Mouse (Mus musculus) right cerebral cortex, postnatal 10 days (tissue): ENCODE data around the gene Ksr1.
A peak's percentile ranks its signal among the peaks of the same experiment; 100 is the strongest.

Source experiments
- DNase-seq, 2 experiments: peaks; one replicate each; pipeline ENCODE4 v3.0.0; 2021; ENCODE audit warnings: low spot score in 2 of 2

Ksr1 gene

DNA sequence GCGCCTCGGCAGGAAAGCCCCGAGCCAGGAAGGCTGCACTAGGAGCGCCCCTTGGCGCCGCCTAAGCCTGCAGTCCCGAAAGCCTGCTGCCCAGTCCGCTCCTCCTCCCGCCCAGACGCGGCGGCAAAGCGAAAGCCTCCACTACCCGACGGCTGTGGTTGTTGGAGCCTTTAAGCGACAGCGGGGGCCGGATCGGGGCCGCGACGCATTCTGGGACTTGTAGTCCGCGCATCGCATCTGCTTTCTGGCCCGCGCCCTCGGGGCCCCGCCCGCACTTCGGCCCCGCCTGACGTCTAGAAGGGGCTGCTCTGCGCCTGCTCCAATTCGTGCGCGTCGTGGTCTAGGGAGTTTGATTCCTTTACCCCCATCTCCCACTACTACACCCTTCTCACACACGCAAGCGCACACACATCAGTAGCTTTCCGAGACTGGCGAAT lies at the start of gene Ksr1:
Gene Ksr1, minus strand, starts transcription at position 77 of the 437 bp plus-strand sequence.
- peak; percentile 97 to 98 for DNase-seq

- no peak for DNase-seq
These were observed 46.0 kb upstream of the Ksr1 start for GRCm38 (mm10) chr11:79192176-79192575.

DNA sequence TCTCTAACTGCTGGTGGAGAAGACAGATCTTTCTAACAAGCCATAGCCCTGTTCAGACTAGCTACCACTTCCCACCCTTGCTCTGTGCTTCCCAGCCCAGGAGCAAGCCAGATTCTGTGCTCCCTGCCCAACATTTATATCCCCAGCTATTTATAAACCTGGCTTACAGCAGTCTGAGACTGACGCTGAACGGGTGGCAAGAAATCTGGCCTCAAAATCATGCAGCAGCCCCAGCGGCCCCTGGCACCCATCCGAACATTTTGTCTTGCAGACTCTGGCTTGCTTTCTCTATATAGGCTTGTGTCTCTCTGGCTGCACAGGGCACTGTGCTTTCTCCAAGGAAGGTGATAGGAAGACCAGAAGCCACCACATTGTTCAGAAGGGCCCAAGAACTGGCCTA lies 45.0 kb upstream of the Ksr1 start:
- DNase-seq = peak; percentile 72 to 77

DNA sequence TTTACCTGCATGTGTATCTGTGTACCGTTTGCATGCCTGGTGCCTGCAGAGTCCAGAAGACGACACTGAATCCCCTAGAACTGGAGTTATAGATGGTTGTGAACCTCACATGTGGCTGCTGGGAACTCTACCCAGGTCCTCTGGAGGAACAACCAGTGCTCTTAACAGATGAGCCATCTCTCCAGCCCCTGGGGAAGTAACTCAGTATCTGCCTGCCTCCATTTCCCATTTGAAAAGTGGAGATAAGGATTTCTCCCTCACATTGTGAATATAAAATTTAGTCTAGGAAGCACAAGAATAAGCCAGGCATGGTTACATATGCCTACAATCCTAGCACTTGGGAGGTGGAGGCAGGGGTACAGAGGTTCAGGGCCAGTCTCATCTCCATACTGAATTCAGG lies 44.0 kb upstream of the Ksr1 start:
- no peak for DNase-seq

DNA sequence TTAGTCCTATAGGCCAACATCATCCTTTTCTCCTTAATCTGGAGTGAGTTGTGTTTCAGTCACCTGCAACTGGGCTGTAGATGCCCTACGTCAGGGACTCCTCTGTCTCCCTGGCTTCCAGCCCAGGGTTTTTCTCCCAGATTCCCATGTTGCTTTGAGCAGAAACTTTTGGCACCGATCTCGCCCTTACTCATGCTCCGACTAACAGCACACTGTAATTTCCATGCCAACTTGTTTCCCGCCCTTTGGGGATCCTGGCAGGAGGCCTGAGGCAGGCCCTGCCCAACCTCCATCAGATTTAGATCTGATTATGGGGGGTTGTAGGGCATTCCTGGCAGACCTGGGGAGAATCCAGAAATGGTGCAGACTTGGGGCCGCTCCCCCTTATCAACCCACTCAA lies 42.0 kb upstream of the Ksr1 start:
- DNase-seq = peak; percentile 79 to 86

GRCm38 (mm10) chr11:79187291-79187690 lies 41.1 kb upstream of the Ksr1 start:
- no peak for DNase-seq

DNA sequence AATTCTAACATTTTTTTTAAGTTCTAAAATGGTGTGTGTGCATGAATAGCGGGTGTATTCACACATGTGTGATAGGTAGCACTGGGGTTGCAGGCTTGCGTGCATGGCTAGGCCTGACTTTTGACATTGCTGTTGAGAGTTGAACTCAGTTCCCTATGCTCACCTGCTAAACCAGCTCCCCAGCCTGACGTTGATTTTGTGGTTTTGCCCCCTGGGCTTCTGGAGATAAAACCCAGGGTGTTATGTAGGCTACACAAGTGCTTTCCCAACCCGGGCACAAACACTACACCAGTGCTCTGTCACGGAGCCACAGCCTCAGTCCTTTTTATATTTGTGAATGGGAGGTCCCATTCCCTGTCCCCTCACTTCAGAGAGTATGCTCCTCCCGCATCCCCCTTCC lies 39.5 kb upstream of the Ksr1 start:
- DNase-seq = no peak

DNA sequence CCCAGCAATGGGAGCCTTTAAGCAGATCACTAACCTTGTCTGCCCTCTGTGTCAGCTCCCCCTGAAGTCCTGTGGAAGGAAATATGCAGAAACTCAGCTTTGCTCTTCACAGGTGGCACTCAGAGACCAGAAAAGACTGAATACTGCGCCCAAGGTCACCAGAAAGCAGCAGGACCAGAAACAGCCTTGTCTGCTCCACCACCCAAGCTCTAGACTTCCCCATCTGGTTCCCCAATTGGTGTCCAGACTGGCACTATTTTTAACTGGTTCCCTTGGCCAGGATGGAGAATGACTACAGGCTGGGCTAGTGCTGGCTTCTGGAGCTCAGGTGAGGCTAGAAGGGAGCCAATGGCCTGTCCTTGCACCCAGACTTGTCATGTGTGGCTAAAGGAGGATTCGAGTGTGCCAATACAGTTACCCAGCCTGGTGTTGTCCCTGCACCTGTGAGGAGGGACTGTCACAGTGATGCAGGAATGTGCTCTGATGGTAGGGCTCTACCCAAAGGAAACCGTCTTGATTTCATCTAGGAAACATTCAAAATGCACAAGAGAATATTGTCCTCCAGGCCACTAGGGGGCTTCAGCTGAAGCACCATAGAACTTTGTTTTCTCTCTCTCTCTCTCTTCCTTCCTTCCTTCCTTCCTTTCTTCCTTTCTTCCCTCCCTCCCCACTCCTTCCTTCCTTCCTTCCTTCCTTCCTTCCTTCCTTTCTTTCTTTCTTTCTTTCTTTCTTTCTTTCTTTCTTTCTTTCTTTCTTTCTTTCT lies 38.1 kb upstream of the Ksr1 start:
- no peak for DNase-seq

DNA sequence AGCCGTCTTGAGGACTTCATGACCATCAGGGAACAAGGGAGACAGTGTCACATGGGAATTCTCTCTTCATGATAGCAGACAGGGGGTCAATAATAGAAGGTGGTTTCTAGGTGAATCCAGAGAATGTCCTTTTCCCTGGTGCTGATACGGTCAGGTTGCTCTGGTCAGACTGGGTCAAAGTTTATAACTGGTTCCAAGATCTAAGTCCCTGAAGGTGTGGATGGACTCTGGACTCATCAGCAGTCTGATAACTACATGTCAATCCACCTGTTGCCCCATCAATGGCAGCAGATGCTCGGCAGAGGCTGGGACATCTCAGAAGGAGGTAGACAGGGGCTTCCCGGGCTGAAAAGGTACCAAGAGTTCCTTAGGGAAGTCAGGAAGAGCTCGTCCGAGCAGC lies 37.2 kb upstream of the Ksr1 start:
- DNase-seq = no peak

- DNase-seq = peak; percentile 75 to 81
These were observed 36.7 kb upstream of the Ksr1 start for GRCm38 (mm10) chr11:79182881-79183280.

- no peak for DNase-seq
These were observed 35.7 kb upstream of the Ksr1 start for GRCm38 (mm10) chr11:79181914-79182313.

- DNase-seq = no peak
These were observed 30.5 kb upstream of the Ksr1 start for GRCm38 (mm10) chr11:79176687-79177086.

DNA sequence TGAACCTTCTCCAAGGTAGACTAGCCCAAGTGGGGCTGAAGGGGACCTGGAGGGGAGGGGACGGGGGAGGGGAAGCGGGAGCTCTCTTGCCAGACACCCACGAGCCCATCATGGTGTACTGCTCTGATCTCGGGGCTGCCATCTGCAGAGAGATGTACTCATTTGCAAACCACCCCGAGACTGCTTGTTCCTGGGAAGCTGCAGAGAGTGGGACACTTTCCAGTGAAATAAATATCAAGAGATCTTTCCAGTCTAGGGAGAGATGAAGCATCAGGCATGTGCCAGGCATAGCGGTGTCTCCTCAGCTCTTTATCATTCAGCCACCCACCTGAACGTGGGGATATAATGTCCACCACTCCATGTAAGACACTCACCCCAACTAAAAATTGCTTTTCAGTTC lies 25.8 kb upstream of the Ksr1 start:
- DNase-seq = peak in 1 of 2 experiments; percentile 47

DNA sequence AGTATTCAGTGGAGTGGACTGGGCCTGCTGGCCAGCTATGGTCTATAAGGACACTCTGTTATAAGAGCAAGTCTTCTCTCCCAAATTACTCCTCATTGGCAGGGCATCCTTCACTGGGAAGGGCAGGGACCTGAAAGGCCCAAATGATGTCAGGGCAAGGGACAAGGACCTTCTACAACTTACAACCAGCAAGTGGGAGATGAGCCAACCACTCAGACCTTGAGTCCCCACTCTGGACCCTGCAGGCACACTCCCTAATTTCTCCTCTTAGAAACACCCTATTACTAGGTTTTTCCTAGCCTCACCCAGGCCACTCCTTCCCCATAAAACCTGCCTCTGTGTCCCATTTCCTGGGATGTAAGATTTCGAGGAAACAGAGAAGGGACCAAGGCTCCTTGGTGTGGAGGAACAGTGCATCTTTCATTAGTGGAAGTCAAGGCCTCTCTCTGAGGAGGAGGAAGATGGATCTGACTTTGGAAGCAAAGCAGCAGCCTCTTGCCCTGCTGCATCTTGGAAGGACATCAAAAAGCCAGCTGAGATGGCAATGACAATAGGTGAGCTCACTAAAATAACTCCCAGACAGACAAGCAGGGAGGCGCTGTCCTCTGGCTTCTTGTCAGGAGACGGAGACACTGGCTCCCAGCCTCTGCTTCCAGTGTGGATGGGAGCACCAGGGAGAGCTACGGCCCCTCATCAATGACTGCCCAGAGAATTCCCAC lies 20.5 kb upstream of the Ksr1 start:
- DNase-seq = no peak

- DNase-seq = no peak
These were observed 15.0 kb upstream of the Ksr1 start for GRCm38 (mm10) chr11:79161077-79161758.

DNA sequence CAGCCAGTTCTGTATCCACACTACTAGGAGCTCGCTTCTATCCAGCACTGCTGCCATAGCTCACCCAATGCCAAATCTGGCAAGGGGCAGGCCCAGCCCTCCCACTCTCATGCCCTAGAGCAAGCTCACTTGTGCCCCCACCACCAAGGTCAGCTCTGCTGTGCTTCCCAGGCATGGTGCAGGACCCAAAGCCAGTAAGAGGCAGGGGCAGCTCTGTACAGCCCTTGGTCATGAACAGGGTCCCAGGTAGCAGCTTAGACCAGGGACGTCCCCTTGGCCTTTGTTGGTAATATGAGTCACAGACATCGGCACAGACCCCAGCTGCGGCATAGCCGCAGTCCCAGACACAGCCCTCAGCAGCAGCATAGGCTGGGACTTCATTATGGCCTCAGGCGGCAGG lies 13.9 kb upstream of the Ksr1 start:
- no peak for DNase-seq

GRCm38 (mm10) chr11:79157729-79158128 lies 11.5 kb upstream of the Ksr1 start:
- DNase-seq = no peak

DNA sequence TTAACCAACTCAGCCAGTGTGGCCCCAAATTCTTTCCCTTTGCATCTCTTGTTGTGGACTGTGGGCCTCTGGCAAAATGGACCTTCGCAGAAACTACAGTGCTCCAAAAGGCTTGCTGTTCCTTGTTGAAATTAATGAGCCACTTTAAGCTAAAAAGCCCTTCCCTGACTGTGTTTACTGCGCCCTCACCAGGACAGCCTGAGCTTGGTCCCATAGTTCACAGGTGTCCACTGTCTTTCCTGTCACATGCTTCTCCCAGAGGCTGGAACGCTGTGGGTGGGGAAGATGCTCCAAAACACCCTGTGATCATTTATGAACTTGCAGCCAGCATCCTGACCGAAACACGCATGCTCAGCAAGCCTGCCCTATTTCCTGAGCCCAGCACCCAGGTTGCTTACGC lies 9.1 kb upstream of the Ksr1 start:
- no peak for DNase-seq

GRCm38 (mm10) chr11:79152696-79153095 lies 6.5 kb upstream of the Ksr1 start:
- DNase-seq = no peak

DNA sequence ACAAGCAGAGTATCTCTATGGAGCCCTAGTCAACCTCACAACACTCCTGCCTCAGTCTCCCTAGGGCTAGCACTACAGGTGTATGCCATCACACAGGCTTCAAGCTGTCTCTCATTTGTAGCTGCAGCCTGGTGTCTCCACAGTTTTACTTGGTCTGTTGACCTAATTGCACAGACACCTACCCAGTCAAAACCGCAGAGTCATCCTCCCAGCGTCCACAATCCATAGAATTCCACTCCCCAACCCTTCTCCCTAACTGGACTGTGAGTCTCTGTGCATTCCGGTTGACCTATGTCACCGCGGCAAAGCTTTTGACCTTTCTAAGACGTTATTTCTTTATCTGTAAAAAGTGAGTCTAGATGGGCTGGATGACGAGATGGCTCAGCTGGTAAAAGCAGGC lies 5.7 kb upstream of the Ksr1 start:
- no peak for DNase-seq

DNA sequence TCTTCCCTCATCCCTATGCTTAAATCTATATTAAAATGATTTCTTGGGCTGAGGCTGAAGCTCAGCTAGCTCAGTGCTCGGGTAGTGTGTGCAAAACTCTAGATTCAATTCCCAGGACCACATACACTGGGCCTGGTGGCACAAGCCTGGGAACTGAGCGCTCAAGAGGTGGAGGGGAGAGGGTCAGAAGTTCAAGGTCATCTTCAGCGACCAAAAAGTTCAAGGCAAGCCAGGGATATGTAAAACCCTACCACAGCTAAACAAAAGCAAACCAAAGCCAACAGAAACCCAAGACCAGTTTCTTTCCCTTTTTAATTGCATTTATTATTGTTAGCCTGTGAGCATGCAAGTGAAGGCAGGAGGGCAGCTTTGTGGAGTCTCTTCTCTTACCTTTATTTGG lies 4.1 kb upstream of the Ksr1 start:
- no peak for DNase-seq

DNA sequence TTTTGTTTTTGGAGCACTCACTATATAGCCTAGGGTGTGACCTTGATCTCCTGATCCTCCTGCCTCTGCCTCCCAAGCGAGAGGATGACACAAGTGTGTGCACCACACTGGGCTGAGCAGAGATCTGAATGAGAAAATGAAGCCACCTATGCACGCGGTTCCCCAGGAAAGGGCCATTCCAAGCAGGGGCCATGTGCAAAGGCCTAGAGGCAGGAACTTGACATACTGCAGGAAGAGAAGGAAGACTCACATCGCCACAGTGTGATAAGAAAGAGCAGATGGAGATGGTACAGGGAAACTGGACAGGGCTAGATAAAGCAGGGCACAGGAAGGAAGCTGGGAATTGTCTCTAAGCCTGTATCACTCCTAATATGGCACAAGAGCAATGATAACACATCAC lies 3.1 kb upstream of the Ksr1 start:
- no peak for DNase-seq

DNA sequence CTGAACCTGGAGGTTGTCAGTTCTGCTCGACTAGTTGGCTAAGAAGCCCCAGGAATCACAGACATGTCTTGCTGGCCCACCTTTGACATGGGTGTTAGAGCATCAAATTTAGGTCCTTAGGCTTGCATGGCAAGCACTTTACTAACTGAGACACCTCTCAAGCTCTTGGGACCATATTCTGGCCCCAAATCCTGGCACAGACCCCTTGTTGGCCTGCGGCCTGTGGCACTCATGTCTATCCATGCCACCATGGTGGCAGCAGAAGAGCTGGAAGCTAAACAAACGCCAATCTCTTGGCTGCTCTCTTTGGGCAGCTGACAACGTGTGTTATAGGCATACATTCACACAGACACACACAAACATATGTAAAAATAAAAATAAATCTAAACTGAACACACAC lies 2.6 kb upstream of the Ksr1 start:
- DNase-seq = no peak
